24 mouse cellular contexts compared by ENCODE assay signal in the genomic region with DNA sequence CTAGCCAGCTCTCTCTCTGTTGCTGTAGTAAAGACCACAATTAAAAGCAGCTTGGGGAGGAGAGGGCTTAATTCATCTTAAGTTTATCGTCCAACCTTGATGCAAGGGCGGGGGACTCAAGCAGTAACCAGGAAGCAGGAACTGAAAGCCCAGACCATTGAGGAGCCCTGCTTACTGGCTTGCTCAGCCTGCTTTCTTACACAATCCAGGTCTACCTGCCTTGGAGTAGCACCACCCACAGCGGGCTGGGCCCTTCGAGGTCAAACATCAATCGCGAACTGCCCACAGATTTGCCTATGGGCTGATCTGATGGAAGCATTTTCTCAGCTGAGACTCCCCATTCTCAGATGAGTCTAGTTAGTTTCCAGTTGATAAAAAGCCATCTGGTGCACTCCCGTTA.
DNase-seq lines count a peak whose midpoint lies in the region; ATAC-seq and TF ChIP-seq lines count a peak whose summit lies in the region.
"Had no signal": no experiment of that assay in that cellular context is flagged by ENCODE, and none has a peak within 500 bp of the region (broad histone marks: within the 10 kb centered on the region; RNA-seq: fewer than 3 reads in every experiment).

No protein-coding gene starts in this region.

- no peak for TF ChIP-seq POLR2A in small intestine, adult 2 months (IDR thresholded peaks at IDR 0.05; ENCODE audit: low read depth, low read length)

- TF ChIP-seq CTCF in small intestine, adult 2 months (IDR thresholded peaks at IDR 0.05; ENCODE audit: extremely low read depth, insufficient read length, insufficient replicate concordance, low read depth, low read length): no peak

- no peaks in the 10 kb centered on the region for H3K36me3 ChIP-seq in midbrain, embryonic 16.5 days (ENCODE audit: control insufficient read depth, insufficient read depth, low read length)
- H3K36me3 ChIP-seq in midbrain, embryonic 13.5 days: no peaks in the 10 kb centered on the region
- no peaks in the 10 kb centered on the region for H3K36me3 ChIP-seq in intestine, embryonic 16.5 days (ENCODE audit: control insufficient read depth, insufficient read depth, low read length)
- H3K36me3 ChIP-seq in small intestine, adult 2 months (ENCODE audit: control insufficient read depth, insufficient read depth, low read length): no peaks in the 10 kb centered on the region
- H3K36me3 ChIP-seq: forebrain, embryonic 10.5 days; heart, embryonic 10.5 days; heart, embryonic 13.5 days had no signal

- no peak for DNase-seq in lung, adult 18-20 months
- no peak for DNase-seq in kidney, postnatal 36 days
- DNase-seq: adrenal gland, adult 2 months; adrenal gland, postnatal 14 days; cerebellum, adult 11 months; cerebellum, adult 2 months; cerebellum, adult 9-11 months; gastrocnemius, adult 2 months; gastrocnemius, postnatal 14 days; heart, adult 18-20 months; heart, postnatal 14 days; heart, postnatal 4 days had no signal

- H3K27me3 ChIP-seq in midbrain, embryonic 16.5 days (ENCODE audit: control insufficient read depth, insufficient read depth, low read depth, low read length): no peaks in the 10 kb centered on the region
- H3K27me3 ChIP-seq in midbrain, embryonic 13.5 days: peaks cover 2% of the 10 kb centered on the region; the same call in 1 of the 2 replicates
- no peaks in the 10 kb centered on the region for H3K27me3 ChIP-seq in intestine, embryonic 16.5 days (replicated peaks; ENCODE audit: control insufficient read depth, insufficient read depth, low read length)
- H3K27me3 ChIP-seq in small intestine, adult 2 months (ENCODE audit: control insufficient read depth, insufficient read depth, low read length): no peaks in the 10 kb centered on the region
- H3K27me3 ChIP-seq: forebrain, embryonic 13.5 days had no signal

- no peak for ATAC-seq in midbrain, embryonic 16.5 days
- no peak for ATAC-seq in midbrain, embryonic 13.5 days
- ATAC-seq in intestine, embryonic 16.5 days: peak; percentile 89
- ATAC-seq: CD4-positive, CD25-positive, alpha-beta regulatory T cell, adult 4 months; forebrain, embryonic 13.5 days; forebrain, embryonic 16.5 days; hindbrain, postnatal 0 days had no signal

- H3K9me3 ChIP-seq in midbrain, embryonic 16.5 days (replicated peaks; ENCODE audit: control insufficient read depth, low read length, poor library complexity, severe bottlenecking): no peaks in the 10 kb centered on the region
- no peaks in the 10 kb centered on the region for H3K9me3 ChIP-seq in midbrain, embryonic 13.5 days
- no peaks in the 10 kb centered on the region for H3K9me3 ChIP-seq in intestine, embryonic 16.5 days (ENCODE audit: control insufficient read depth, low read length)
- H3K9me3 ChIP-seq: forebrain, embryonic 10.5 days; forebrain, embryonic 13.5 days; heart, embryonic 10.5 days; heart, embryonic 13.5 days had no signal

- 42% methylated on average over 7 of the region's 7 CpGs for WGBS in midbrain, embryonic 16.5 days
- 46% methylated on average over 7 of the region's 7 CpGs for WGBS in midbrain, embryonic 13.5 days
- WGBS in intestine, embryonic 16.5 days: 44% methylated on average over 7 of the region's 7 CpGs
- 16% methylated on average over 7 of the region's 7 CpGs for WGBS in small intestine, adult 2 months

- no peak overlapping the region for H3K4me3 ChIP-seq in midbrain, embryonic 16.5 days (ENCODE audit: low read depth, low read length)
- H3K4me3 ChIP-seq in midbrain, embryonic 13.5 days (replicated peaks): no peak overlapping the region
- no peak overlapping the region for H3K4me3 ChIP-seq in intestine, embryonic 16.5 days (ENCODE audit: low read length)
- H3K4me3 ChIP-seq in small intestine, adult 2 months (ENCODE audit: low read depth, low read length): no peak overlapping the region
- H3K4me3 ChIP-seq: forebrain, embryonic 13.5 days; gastrocnemius, adult 2 months; heart, embryonic 13.5 days had no signal

- peak overlapping the region; percentile 47; the same call in 1 of the 2 replicates for H3K27ac ChIP-seq in midbrain, embryonic 16.5 days (ENCODE audit: low read length)
- no peak overlapping the region for H3K27ac ChIP-seq in midbrain, embryonic 13.5 days
- H3K27ac ChIP-seq in intestine, embryonic 16.5 days (ENCODE audit: low read length): no peak overlapping the region
- peak overlapping the region; percentile 32; the same call in 1 of the 2 replicates for H3K27ac ChIP-seq in small intestine, adult 2 months (ENCODE audit: insufficient read depth, low read depth, low read length)
- H3K27ac ChIP-seq: forebrain, embryonic 10.5 days; forebrain, embryonic 13.5 days; gastrocnemius, adult 2 months; heart, embryonic 10.5 days; heart, embryonic 13.5 days; hindbrain, embryonic 14.5 days; hindbrain, postnatal 0 days had no signal

- no peak overlapping the region for H3K9ac ChIP-seq in midbrain, embryonic 16.5 days (ENCODE audit: low read depth, low read length)
- H3K9ac ChIP-seq in midbrain, embryonic 13.5 days (replicated peaks): no peak overlapping the region
- H3K9ac ChIP-seq in intestine, embryonic 16.5 days (ENCODE audit: low read depth, low read length): no peak overlapping the region
- H3K9ac ChIP-seq: forebrain, embryonic 13.5 days; heart, embryonic 13.5 days; hindbrain, embryonic 14.5 days had no signal

- peaks cover 6% of the 10 kb centered on the region for H3K4me1 ChIP-seq in midbrain, embryonic 16.5 days (ENCODE audit: control insufficient read depth, insufficient read depth, low read length)
- peaks cover 5% of the 10 kb centered on the region; the same call in 1 of the 2 replicates for H3K4me1 ChIP-seq in midbrain, embryonic 13.5 days (replicated peaks)
- H3K4me1 ChIP-seq in intestine, embryonic 16.5 days (ENCODE audit: control insufficient read depth, insufficient read depth, low read length): no peaks in the 10 kb centered on the region
- peaks cover 14% of the 10 kb centered on the region; the same call in 1 of the 2 replicates for H3K4me1 ChIP-seq in small intestine, adult 2 months (ENCODE audit: control insufficient read depth, insufficient read depth, insufficient read length, low read length)
- H3K4me1 ChIP-seq: heart, embryonic 13.5 days had no signal

- H3K4me2 ChIP-seq in midbrain, embryonic 16.5 days (ENCODE audit: low read length): no peak overlapping the region
- H3K4me2 ChIP-seq in midbrain, embryonic 13.5 days (replicated peaks): no peak overlapping the region
- no peak overlapping the region for H3K4me2 ChIP-seq in intestine, embryonic 16.5 days (ENCODE audit: low read depth, low read length)
- H3K4me2 ChIP-seq: hindbrain, embryonic 14.5 days had no signal

Comparison
In these comparisons a context has a peak if more than half of its experiments do, and no peak if none do; other contexts are left out.
1. H3K27ac ChIP-seq: peak in midbrain, embryonic 16.5 days (single experiment) and small intestine, adult 2 months (single experiment); none in midbrain, embryonic 13.5 days (single experiment) and intestine, embryonic 16.5 days (single experiment).